Mouse (Mus musculus) limb, embryonic 14.5 days (tissue): ENCODE results near the gene Rgs6. TPM values are rescaled to one million over a fixed set of nuclear protein-coding genes. Genes with fewer than 3 reads are reported as not detected.

Source experiments
- ATAC-seq: fragments of 200-750 bp; cut with Nextera tagmentation; 2 replicates; pipeline ENCODE4 v1.8.0; 2017; ENCODE audit warnings: low read depth, moderate number of reproducible peaks, moderate TSS enrichment; ENCODE audit not compliant: low FRiP score
- DNase-seq: peaks from one replicate; pipeline ENCODE4 v3.0.0-alpha.2; 2015; ENCODE audit warnings: low spot score
- H3K27ac ChIP-seq: fragments of 300-500 bp; sonication (generic); replicated peaks from 2 replicates; pipeline ENCODE4 v1.5.1; 2014; ENCODE audit warnings: low read depth, mild to moderate bottlenecking, low read length, moderate library complexity, mixed read lengths
- H3K27me3 ChIP-seq: fragments of 300-500 bp; sonication (generic); 2 replicates; pipeline ENCODE4 v1.6.1; 2014; ENCODE audit warnings: low read length, mixed read lengths; ENCODE audit not compliant: control insufficient read depth, insufficient read depth
- H3K36me3 ChIP-seq: fragments of 300-500 bp; sonication (generic); 2 replicates; pipeline ENCODE4 v1.6.1; 2014; ENCODE audit warnings: mild to moderate bottlenecking, low read length, moderate library complexity, mixed read lengths; ENCODE audit not compliant: control insufficient read depth, insufficient read depth
- H3K4me1 ChIP-seq: fragments of 300-500 bp; sonication (generic); 2 replicates; pipeline ENCODE4 v1.6.1; 2014; ENCODE audit warnings: antibody characterized with exemption, low read length, mixed read lengths; ENCODE audit not compliant: control insufficient read depth, insufficient read depth
- H3K4me2 ChIP-seq: fragments of 300-500 bp; sonication (generic); replicated peaks from 2 replicates; pipeline ENCODE4 v1.6.1; 2014; ENCODE audit warnings: low read depth, mild to moderate bottlenecking, low read length, moderate library complexity; ENCODE audit not compliant: severe bottlenecking
- H3K4me3 ChIP-seq: fragments of 300-500 bp; sonication (generic); replicated peaks from 2 replicates; pipeline ENCODE4 v1.5.1; 2014; ENCODE audit warnings: low read length
- H3K9ac ChIP-seq: fragments of 300-500 bp; sonication (generic); 2 replicates; pipeline ENCODE4 v1.6.1; 2014; ENCODE audit warnings: mild to moderate bottlenecking, low read depth, low read length, moderate library complexity; ENCODE audit not compliant: severe bottlenecking
- H3K9me3 ChIP-seq: fragments of 300-500 bp; sonication (generic); 2 replicates; pipeline ENCODE4 v1.6.1; 2016; ENCODE audit warnings: low read length; ENCODE audit not compliant: control insufficient read depth
- POLR2A ChIP-seq: fragments of 200-500 bp; IDR thresholded peaks from 2 replicates; pipeline ENCODE4 v1.8.0; 2012; ENCODE audit warnings: inconsistent platforms, mild to moderate bottlenecking, moderate library complexity, borderline replicate concordance; ENCODE audit not compliant: insufficient read depth, insufficient read length; ENCODE audit errors: extremely low read depth
- WGBS: fragments of 180-500 bp; shearing (Covaris S2); extraction: QIAGEN DNeasy Blood & Tissue Kit; methylation state at CpG from one replicate; pipeline ENCODE4 v1.1.7; 2014; 5-methylcytosine and 5-hydroxymethylcytosine counted together
- polyA plus RNA-seq, 2 experiments: library from polyadenylated mRNA; depleted of rRNA in 1 of 2; stranded (reverse) in 1 of 2; unstranded in 1 of 2; fragments of >200 nt; fragmentation: Nextera tagmentation in 1 of 2; extraction: Ambion mirVana in 1 of 2; gene quantifications; 2 replicates each; pipeline versions ENCODE4 v1.2.1 to v1.2.3; 2012 to 2014

Rgs6 gene
- polyA plus RNA-seq, 2 experiments = 1.2 to 1.5 TPM

DNA sequence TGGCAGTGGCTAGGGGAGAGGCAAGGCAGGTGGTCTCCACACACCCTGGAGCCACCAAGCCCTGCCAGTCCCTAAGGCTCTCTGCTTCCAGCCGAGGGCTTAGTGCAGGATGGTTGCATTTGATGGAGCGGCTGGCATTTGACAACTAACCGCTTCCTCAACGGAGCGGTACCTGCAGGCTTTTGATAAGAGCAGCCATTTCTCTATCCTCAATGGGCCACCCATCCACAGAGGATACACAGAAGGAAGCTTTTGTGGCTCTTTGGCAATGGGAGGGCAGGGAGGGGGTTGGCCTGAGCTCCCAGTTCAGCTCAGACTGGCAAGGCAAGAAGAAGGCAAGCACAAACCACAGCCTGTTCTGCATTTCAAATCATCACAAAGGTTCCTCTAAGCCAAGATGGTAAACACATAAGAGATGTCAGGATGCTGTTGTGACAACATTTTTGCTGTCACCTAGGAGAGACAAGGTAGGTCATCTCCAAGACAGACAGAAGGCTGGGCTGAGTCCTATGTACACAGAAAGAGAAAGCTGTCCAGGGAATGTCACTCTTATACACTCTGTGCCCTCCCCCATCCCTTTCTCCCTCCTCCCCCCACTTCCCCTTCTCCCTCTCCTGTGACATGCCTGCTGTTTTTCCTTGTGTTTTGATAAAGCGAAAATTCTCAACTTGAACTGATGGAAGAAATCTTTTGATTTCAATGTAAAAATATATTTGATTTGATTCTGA, 525.0 kb downstream of the Rgs6 start:
- WGBS = 84% methylated on average over 6 of the region's 6 CpGs
- H3K27ac ChIP-seq = no peak overlapping the region
- no peaks in the 10 kb centered on the region for H3K4me1 ChIP-seq
- DNase-seq (no peak), ATAC-seq (no peak)
- H3K4me2 ChIP-seq = no peak overlapping the region
- no peaks in the 10 kb centered on the region for H3K9me3 ChIP-seq
- no peak overlapping the region for H3K4me3 ChIP-seq
- no peaks in the 10 kb centered on the region for H3K27me3 ChIP-seq
- no peak overlapping the region for H3K9ac ChIP-seq
- no peaks in the 10 kb centered on the region for H3K36me3 ChIP-seq
- TF ChIP-seq POLR2A = no peak

DNA sequence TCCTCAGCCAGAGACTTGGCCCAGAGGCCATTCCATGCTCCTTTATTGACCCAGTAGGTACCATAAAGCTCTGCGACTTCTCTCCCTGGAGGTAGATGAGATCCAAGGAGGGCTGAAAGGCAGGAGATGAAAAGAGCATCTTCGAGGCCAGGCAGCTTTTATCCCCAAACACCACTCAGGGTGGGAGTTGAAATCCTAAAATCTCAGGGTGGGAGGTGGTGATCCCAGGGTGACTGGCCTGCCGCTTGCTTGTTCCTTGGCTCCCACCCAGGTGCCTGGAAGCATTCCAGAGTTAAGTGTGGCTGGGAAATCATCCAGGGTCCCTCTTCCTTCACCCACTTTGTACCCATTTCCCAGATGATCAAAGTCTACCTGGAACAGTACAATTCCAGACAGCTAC, 525.9 kb downstream of the Rgs6 start:
- no peak overlapping the region for H3K9ac ChIP-seq
- H3K27me3 ChIP-seq = no peaks in the 10 kb centered on the region
- no peak for DNase-seq
- no peak for ATAC-seq
- no peaks in the 10 kb centered on the region for H3K36me3 ChIP-seq
- no peak overlapping the region for H3K4me2 ChIP-seq
- no peak for TF ChIP-seq POLR2A
- no peak overlapping the region for H3K27ac ChIP-seq
- WGBS = 41% methylated on average over 3 of the region's 3 CpGs
- no peak overlapping the region for H3K4me3 ChIP-seq
- H3K4me1 ChIP-seq = no peaks in the 10 kb centered on the region
- no peaks in the 10 kb centered on the region for H3K9me3 ChIP-seq

DNA sequence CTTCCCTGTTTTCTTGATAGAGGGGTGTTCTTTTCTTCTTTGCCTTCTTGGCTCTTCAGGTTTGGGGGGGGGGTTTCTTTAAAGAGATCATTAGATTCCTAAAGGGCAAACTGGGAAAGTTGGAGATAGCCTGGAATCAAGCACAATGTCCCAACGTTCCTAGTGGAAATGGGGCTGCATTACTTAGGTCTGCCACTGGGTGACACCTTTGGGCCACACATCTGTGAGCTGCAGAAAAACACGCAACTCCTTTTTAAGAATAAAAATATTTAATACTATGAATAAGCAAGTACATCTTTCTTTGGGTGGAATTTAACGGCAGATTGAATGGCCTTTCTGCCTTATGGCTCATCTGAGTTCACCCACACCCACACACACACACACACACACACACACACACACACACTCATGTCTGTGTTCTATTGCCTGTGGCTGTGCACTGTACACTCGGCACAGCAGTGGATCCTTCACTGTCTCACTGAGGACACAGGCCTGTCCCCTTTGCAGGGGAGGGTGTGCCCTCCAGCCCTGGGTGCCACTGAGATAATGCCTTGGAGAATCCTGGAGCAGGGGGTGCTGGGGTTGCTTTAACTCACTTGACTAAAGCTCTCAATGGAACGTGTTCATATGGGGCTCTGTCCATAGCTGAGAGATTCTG, 526.4 kb downstream of the Rgs6 start:
- WGBS = 43% methylated on average over 5 of the region's 5 CpGs
- ATAC-seq (peak; percentile 53; the same call in 1 of the 2 replicates), DNase-seq (peak; percentile 63)
- Histone ChIP-seq H3K9me3 (no peaks in the 10 kb centered on the region), H3K36me3 (no peaks in the 10 kb centered on the region), H3K27ac (no peak overlapping the region), H3K9ac (no peak overlapping the region), H3K4me3 (no peak overlapping the region), H3K27me3 (no peaks in the 10 kb centered on the region), H3K4me1 (no peaks in the 10 kb centered on the region), H3K4me2 (no peak overlapping the region)
- no peak for TF ChIP-seq POLR2A

DNA sequence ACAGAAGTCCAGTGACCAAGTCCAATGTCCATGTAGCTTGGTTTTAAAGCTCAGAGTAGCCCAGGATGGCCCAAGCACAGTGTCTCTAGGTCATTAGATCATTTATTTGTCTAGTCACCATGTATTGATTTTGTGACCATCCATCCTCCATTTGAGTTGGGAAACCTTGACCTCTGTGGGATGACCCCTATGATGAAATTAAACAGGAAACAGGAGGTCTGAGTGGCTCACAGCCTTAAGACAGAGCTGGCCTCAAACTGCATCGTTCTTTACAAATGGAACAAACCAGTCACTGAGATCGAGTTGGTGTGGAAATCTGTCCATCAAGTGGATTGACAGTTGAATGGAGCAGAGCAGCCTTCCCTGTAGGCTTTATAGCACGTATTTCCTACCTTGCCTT, 536.0 kb downstream of the Rgs6 start:
- no peak for TF ChIP-seq POLR2A
- no peak overlapping the region for H3K4me2 ChIP-seq
- no peaks in the 10 kb centered on the region for H3K27me3 ChIP-seq
- DNase-seq (no peak), ATAC-seq (no peak)
- 75% methylated on average over 3 of the region's 3 CpGs for WGBS
- H3K27ac ChIP-seq = no peak overlapping the region
- H3K36me3 ChIP-seq = no peaks in the 10 kb centered on the region
- H3K4me3 ChIP-seq = no peak overlapping the region
- no peak overlapping the region for H3K9ac ChIP-seq
- H3K9me3 ChIP-seq = no peaks in the 10 kb centered on the region
- H3K4me1 ChIP-seq = no peaks in the 10 kb centered on the region

DNA sequence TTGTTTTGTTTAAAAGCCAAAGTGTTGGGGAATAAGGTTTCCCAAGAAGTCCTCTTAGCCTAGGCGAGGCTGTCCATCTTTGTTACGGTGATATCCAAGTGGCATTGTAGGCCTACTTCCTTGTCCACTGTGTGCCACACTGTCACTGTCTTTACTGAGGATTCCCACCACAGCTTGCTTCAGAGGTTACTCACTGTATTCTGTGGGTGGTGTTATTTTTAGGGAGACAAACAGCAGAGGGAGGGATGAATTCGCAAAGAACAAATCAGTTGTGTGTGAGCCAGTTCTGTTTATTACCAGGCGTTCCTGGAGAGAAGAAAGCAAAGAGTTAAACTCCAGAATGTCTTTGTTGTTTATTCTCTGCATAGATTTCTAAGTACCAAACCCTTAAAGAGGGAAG, 537.2 kb downstream of the Rgs6 start:
- H3K9me3 ChIP-seq = no peaks in the 10 kb centered on the region
- 79% methylated on average over 4 of the region's 4 CpGs for WGBS
- no peaks in the 10 kb centered on the region for H3K27me3 ChIP-seq
- no peak for DNase-seq
- H3K36me3 ChIP-seq = no peaks in the 10 kb centered on the region
- H3K4me1 ChIP-seq = no peaks in the 10 kb centered on the region
- H3K9ac ChIP-seq = no peak overlapping the region
- no peak for ATAC-seq
- H3K4me3 ChIP-seq = no peak overlapping the region
- no peak overlapping the region for H3K4me2 ChIP-seq
- no peak for TF ChIP-seq POLR2A
- no peak overlapping the region for H3K27ac ChIP-seq
